Mouse (Mus musculus) embryonic facial prominence, embryonic 10.5 days (tissue): ENCODE measurements around the gene Shh. TPM values are rescaled to one million over a fixed set of nuclear protein-coding genes. Genes with fewer than 3 reads are reported as not detected.

Experiments
- DNase-seq: peaks from one replicate; pipeline ENCODE4 v3.0.0-alpha.2; 2017; ENCODE audit warnings: low spot score
- H3K27ac ChIP-seq: fragments of 300-500 bp; sonication (generic); replicated peaks from 2 replicates; pipeline ENCODE4 v1.5.1; 2016; ENCODE audit warnings: mild to moderate bottlenecking
- H3K27me3 ChIP-seq: fragments of 300-500 bp; sonication (generic); replicated peaks from 2 replicates; pipeline ENCODE4 v1.6.1; 2016; ENCODE audit warnings: low read depth, mild to moderate bottlenecking; ENCODE audit not compliant: poor library complexity, severe bottlenecking
- H3K36me3 ChIP-seq: fragments of 300-500 bp; sonication (generic); replicated peaks from 2 replicates; pipeline ENCODE4 v1.6.1; 2016; ENCODE audit warnings: mild to moderate bottlenecking, moderate library complexity
- H3K4me1 ChIP-seq: fragments of 300-500 bp; sonication (generic); 2 replicates; pipeline ENCODE4 v1.6.1; 2016
- H3K4me3 ChIP-seq: fragments of 300-500 bp; sonication (generic); 2 replicates; pipeline ENCODE4 v1.5.1; 2016; ENCODE audit warnings: mild to moderate bottlenecking, moderate library complexity
- H3K9me3 ChIP-seq: fragments of 300-500 bp; sonication (generic); 2 replicates; pipeline ENCODE4 v1.6.1; 2016; ENCODE audit warnings: mild to moderate bottlenecking
- WGBS: fragments of 180-500 bp; shearing (Covaris S2); methylation state at CpG from one replicate; pipeline ENCODE4 v1.1.7; 2016; 5-methylcytosine and 5-hydroxymethylcytosine counted together
- polyA plus RNA-seq: library from polyadenylated mRNA; unstranded; fragments of >200 nt; fragmentation: Nextera tagmentation; extraction: Ambion mirVana; gene quantifications from 2 replicates; pipeline ENCODE4 v1.2.1, GENCODE M21; 2016

The Shh gene
- polyA plus RNA-seq, 1 experiment from 2014 or later, result 3.0 TPM

DNA sequence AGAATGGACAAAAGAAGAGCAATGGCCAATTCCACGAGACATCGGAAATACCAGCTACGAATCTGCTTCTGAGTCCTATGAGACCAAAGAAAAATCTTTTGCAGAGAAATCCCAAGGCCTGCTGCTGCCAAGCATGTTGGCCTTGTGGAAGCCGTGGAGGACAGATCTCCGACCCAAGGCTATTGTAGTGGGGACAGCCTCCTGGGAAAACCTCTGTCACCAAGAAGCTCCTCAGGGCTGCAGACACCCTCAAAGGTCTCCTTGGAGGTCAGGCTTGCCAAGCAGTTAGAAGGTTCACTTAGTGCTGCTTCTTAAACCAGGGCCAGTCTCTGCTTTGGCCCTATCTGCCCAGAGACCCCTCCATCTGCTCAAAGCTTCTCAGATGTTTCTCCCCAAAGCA lies 11.3 kb downstream of the Shh start:
- WGBS, result 79% methylated on average over 5 of the region's 5 CpGs
- H3K4me3 ChIP-seq, result no peak overlapping the region
- H3K27ac ChIP-seq, result no peak overlapping the region
- peaks cover 83% of the 10 kb centered on the region for H3K27me3 ChIP-seq
- H3K36me3 ChIP-seq, result no peaks in the 10 kb centered on the region
- H3K4me1 ChIP-seq, result peaks cover 29% of the 10 kb centered on the region
- no peak for DNase-seq
- H3K9me3 ChIP-seq, result no peaks in the 10 kb centered on the region

DNA sequence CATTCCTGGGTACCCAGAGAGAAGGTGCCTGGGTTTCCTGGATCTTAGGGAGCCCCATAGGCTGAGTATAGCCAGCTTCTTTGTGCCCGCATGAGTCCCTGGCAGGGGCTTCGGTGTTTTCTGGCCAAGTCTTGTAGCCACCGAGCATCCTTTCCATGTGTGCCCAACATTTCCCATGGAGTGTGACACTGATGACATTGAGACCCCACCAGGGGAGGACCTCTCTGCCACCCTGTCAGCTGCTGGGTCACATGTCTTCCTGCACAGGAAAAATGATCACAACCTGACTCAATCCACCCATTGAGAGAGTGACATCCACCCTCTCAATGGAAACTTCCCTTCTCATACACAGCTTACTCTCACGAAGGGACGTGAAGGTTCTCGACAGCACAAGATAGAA lies 12.5 kb downstream of the Shh start:
- Histone ChIP-seq H3K27ac (no peak overlapping the region), H3K4me3 (no peak overlapping the region), H3K27me3 (peaks cover 71% of the 10 kb centered on the region), H3K4me1 (peaks cover 18% of the 10 kb centered on the region), H3K9me3 (no peaks in the 10 kb centered on the region), H3K36me3 (no peaks in the 10 kb centered on the region)
- WGBS, result 90% methylated on average over 6 of the region's 6 CpGs
- DNase-seq, result no peak

DNA sequence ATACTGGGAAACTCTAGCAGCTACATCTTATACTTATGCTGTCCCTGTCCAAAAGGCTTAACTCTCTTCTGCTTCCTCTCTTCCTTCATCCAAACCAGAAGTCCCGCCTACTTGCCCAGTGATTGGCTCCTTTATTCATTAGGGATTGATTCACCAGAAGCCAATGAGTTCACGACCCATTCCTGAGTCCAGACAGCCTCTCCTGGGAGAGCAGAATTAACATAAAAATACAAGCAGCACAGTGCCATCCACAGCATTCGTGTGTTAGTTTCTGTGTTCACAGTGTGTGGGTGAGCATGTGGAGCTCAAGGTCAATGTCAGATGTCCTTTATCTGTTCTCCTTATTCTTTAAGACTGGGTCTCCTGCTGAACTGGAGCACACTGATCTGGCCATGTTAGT lies 13.5 kb downstream of the Shh start:
- H3K27ac ChIP-seq, result no peak overlapping the region
- H3K36me3 ChIP-seq, result no peaks in the 10 kb centered on the region
- no peak for DNase-seq
- peaks cover 8% of the 10 kb centered on the region for H3K4me1 ChIP-seq
- no peaks in the 10 kb centered on the region for H3K9me3 ChIP-seq
- WGBS, result 28% methylated on average over 3 of the region's 3 CpGs
- peaks cover 61% of the 10 kb centered on the region for H3K27me3 ChIP-seq
- no peak overlapping the region for H3K4me3 ChIP-seq

DNA sequence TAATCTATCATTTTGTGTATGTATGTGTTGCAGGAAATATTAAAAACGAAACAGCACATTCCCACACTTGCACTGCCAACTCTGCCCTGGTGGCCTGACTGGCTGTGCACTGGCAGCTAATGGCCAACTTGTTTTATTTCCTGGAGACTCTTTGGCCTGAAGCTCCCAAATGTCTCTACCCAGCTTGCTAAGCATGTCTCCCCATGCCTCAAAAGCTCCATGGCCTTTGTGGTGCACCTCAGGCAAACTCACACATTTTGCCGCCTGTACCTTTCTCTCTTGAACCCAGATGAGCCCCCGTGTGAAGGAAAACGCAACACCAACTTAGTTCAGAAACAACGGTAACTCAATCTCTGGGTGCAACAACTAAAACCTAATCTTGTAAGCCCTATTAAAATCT lies 14.0 kb downstream of the Shh start:
- WGBS, result 83% methylated on average over 5 of the region's 5 CpGs
- Histone ChIP-seq H3K4me3 (no peak overlapping the region), H3K36me3 (no peaks in the 10 kb centered on the region), H3K9me3 (no peaks in the 10 kb centered on the region), H3K27ac (no peak overlapping the region), H3K27me3 (peaks cover 56% of the 10 kb centered on the region), H3K4me1 (peaks cover 4% of the 10 kb centered on the region)
- DNase-seq, result peak; percentile 5

GRCm38 (mm10) chr5:28451053-28451638 lies 15.9 kb downstream of the Shh start:
- peak; percentile 88 for DNase-seq
- no peaks in the 10 kb centered on the region for H3K36me3 ChIP-seq
- H3K9me3 ChIP-seq, result no peaks in the 10 kb centered on the region
- H3K4me1 ChIP-seq, result no peaks in the 10 kb centered on the region
- H3K4me3 ChIP-seq, result no peak overlapping the region
- WGBS, result 30% methylated on average over 6 of the region's 6 CpGs
- H3K27me3 ChIP-seq, result peaks cover 37% of the 10 kb centered on the region
- H3K27ac ChIP-seq, result no peak overlapping the region

GRCm38 (mm10) chr5:28450126-28450890 lies 16.7 kb downstream of the Shh start:
- 61% methylated on average over 3 of the region's 3 CpGs for WGBS
- peaks cover 29% of the 10 kb centered on the region for H3K27me3 ChIP-seq
- no peak overlapping the region for H3K27ac ChIP-seq
- no peak for DNase-seq
- no peaks in the 10 kb centered on the region for H3K36me3 ChIP-seq
- no peaks in the 10 kb centered on the region for H3K4me1 ChIP-seq
- no peaks in the 10 kb centered on the region for H3K9me3 ChIP-seq
- H3K4me3 ChIP-seq, result no peak overlapping the region

GRCm38 (mm10) chr5:28425926-28426325 lies 41.1 kb downstream of the Shh start:
- no peak overlapping the region for H3K4me3 ChIP-seq
- DNase-seq, result no peak

DNA sequence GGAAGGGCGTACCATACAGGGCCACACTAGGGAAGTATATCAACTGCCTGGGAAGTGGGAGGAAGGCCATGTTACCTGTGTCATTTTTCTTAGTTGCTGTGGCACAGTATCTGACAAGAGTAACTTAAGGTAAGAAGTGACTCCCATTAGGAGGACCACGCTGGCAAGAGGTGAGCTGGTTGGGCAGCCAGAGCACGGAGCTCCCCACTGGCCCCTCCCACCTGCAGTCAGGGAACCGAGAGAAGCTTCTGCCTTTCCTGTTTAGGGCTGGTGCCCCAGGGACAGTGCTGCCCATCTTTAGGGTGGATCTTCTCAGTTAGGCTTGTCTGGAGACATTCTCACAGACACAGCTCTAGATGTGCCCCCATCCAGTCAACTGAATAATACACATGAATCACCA lies 43.3 kb downstream of the Shh start:
- Histone ChIP-seq H3K4me3 (no peak overlapping the region), H3K4me1 (no peaks in the 10 kb centered on the region), H3K36me3 (peaks cover 16% of the 10 kb centered on the region), H3K27me3 (no peaks in the 10 kb centered on the region), H3K9me3 (no peaks in the 10 kb centered on the region), H3K27ac (no peak overlapping the region)
- no peak for DNase-seq
- WGBS, result 65% methylated on average over 4 of the region's 4 CpGs

More at GRCm38 (mm10) chr5:28425926-28426325, 41.1 kb downstream of the Shh start:
- no peaks in the 10 kb centered on the region for H3K36me3 ChIP-seq
- WGBS, result 93% methylated on average over 9 of the region's 9 CpGs
- no peaks in the 10 kb centered on the region for H3K4me1 ChIP-seq
- no peak overlapping the region for H3K27ac ChIP-seq
- H3K27me3 ChIP-seq, result no peaks in the 10 kb centered on the region
- no peaks in the 10 kb centered on the region for H3K9me3 ChIP-seq

GRCm38 (mm10) chr5:28419640-28420265 lies 47.3 kb downstream of the Shh start:
- WGBS, result 89% methylated on average over 12 of the region's 12 CpGs
- no peak overlapping the region for H3K27ac ChIP-seq
- H3K9me3 ChIP-seq, result no peaks in the 10 kb centered on the region
- H3K4me1 ChIP-seq, result no peaks in the 10 kb centered on the region
- no peaks in the 10 kb centered on the region for H3K27me3 ChIP-seq
- no peak overlapping the region for H3K4me3 ChIP-seq
- DNase-seq, result no peak
- peaks cover 57% of the 10 kb centered on the region for H3K36me3 ChIP-seq

DNA sequence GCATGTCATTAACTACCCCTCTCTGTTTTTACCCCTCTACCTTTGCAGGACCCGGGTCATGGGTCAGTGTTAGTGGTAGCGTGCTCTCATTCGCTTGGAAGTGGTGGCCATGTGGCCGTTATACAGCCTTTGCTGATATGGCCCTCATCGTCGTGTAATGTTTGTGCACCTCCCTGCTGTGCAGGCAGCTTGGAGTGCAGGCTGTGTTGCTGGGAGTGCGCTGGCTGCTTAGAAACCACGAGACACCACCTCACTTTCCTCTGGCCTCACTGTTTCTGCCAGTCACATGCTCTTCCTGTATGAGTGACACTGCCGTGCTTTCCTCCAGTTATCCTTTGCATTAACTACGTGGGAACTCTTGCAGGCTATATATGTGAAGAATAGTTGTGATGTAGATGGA lies 48.3 kb downstream of the Shh start:
- Histone ChIP-seq H3K27me3 (no peaks in the 10 kb centered on the region), H3K27ac (no peak overlapping the region), H3K4me3 (no peak overlapping the region), H3K4me1 (no peaks in the 10 kb centered on the region), H3K36me3 (peaks cover 67% of the 10 kb centered on the region), H3K9me3 (no peaks in the 10 kb centered on the region)
- WGBS, result 90% methylated on average over 10 of the region's 10 CpGs
- DNase-seq, result no peak

GRCm38 (mm10) chr5:28416029-28416428 lies 51.0 kb downstream of the Shh start:
- Histone ChIP-seq H3K4me3 (no peak overlapping the region), H3K36me3 (peaks cover 94% of the 10 kb centered on the region), H3K27ac (no peak overlapping the region), H3K4me1 (no peaks in the 10 kb centered on the region), H3K27me3 (no peaks in the 10 kb centered on the region), H3K9me3 (no peaks in the 10 kb centered on the region)
- no peak for DNase-seq

DNA sequence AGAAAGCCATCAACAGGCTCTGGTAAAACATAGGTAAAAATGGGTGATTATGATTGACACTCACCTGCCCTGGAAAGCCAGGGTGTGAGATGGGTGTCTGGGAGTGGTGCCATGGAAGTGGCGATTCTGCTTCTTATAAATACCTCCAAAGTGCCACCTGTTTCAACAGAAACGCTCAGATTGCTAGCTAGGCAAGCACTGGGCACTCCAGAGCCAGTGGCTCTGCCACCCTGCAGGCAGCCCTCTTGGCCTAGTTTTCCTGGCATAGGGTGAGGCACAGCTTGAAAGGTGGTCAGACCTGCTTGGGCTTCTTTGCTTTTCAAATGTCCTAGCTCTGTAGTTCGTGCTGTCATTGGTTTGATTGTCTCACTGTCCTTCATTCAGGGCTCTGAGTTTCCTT lies 53.0 kb downstream of the Shh start:
- peaks cover 100% of the 10 kb centered on the region for H3K36me3 ChIP-seq
- no peak overlapping the region for H3K27ac ChIP-seq
- H3K4me3 ChIP-seq, result no peak overlapping the region
- 93% methylated on average over 3 of the region's 3 CpGs for WGBS
- no peaks in the 10 kb centered on the region for H3K27me3 ChIP-seq
- no peaks in the 10 kb centered on the region for H3K9me3 ChIP-seq
- no peaks in the 10 kb centered on the region for H3K4me1 ChIP-seq
- DNase-seq, result no peak

GRCm38 (mm10) chr5:28413533-28413932 lies 53.5 kb downstream of the Shh start:
- H3K27me3 ChIP-seq, result no peaks in the 10 kb centered on the region
- H3K9me3 ChIP-seq, result no peaks in the 10 kb centered on the region
- H3K27ac ChIP-seq, result no peak overlapping the region
- no peaks in the 10 kb centered on the region for H3K4me1 ChIP-seq
- peaks cover 100% of the 10 kb centered on the region for H3K36me3 ChIP-seq
- H3K4me3 ChIP-seq, result no peak overlapping the region
- WGBS, result 90% methylated on average over 5 of the region's 5 CpGs
- DNase-seq, result no peak
